Mouse (Mus musculus): ENCODE data around the gene Hcar2.

Hcar2 gene

GRCm38 (mm10) chr5:123862374-123863350 is 2.6 kb downstream of the Hcar2 start:
- DNase-seq (ENCODE audit: low spot score), result no peak

- DNase-seq (ENCODE audit: low spot score), result no peak
These were observed 6.5 kb downstream of the Hcar2 start for GRCm38 (mm10) chr5:123858798-123859197.

GRCm38 (mm10) chr5:123854511-123854910 is 10.8 kb downstream of the Hcar2 start:
- no peak for DNase-seq (ENCODE audit: low spot score)

GRCm38 (mm10) chr5:123853877-123854504 is 11.3 kb downstream of the Hcar2 start:
- no peak for DNase-seq (ENCODE audit: low spot score)

GRCm38 (mm10) chr5:123851398-123851797 is 13.9 kb downstream of the Hcar2 start:
- DNase-seq (ENCODE audit: low spot score), result no peak

- DNase-seq (ENCODE audit: low spot score), result no peak
These were observed 21.0 kb downstream of the Hcar2 start for GRCm38 (mm10) chr5:123844316-123844715.

GRCm38 (mm10) chr5:123843816-123844215 is 21.5 kb downstream of the Hcar2 start:
- no peak for DNase-seq (ENCODE audit: low spot score)

GRCm38 (mm10) chr5:123842935-123843282 is 22.4 kb downstream of the Hcar2 start:
- no peak for DNase-seq (ENCODE audit: low spot score)

GRCm38 (mm10) chr5:123842221-123842934 is 22.9 kb downstream of the Hcar2 start:
- DNase-seq (ENCODE audit: low spot score), result no peak

GRCm38 (mm10) chr5:123837371-123837770 is 27.9 kb downstream of the Hcar2 start:
- DNase-seq (ENCODE audit: low spot score), result no peak

GRCm38 (mm10) chr5:123834836-123835235 is 30.5 kb downstream of the Hcar2 start:
- no peak for DNase-seq (ENCODE audit: low spot score)

- no peak for DNase-seq (ENCODE audit: low spot score)
These were observed 33.0 kb downstream of the Hcar2 start for GRCm38 (mm10) chr5:123832309-123832708.

GRCm38 (mm10) chr5:123827659-123828091 is 37.6 kb downstream of the Hcar2 start:
- DNase-seq (ENCODE audit: low spot score), result peak; percentile 63

- DNase-seq (ENCODE audit: low spot score), result no peak
These were observed 42.6 kb downstream of the Hcar2 start for GRCm38 (mm10) chr5:123822706-123823105.

GRCm38 (mm10) chr5:123821264-123821571 is 44.1 kb downstream of the Hcar2 start:
- DNase-seq (ENCODE audit: low spot score), result no peak

- no peak for DNase-seq (ENCODE audit: low spot score)
These were observed 44.6 kb downstream of the Hcar2 start for GRCm38 (mm10) chr5:123820501-123821263.

GRCm38 (mm10) chr5:123818941-123819577 is 46.2 kb downstream of the Hcar2 start:
- DNase-seq (ENCODE audit: low spot score), result peak; percentile 60

GRCm38 (mm10) chr5:123816891-123817290 is 48.4 kb downstream of the Hcar2 start:
- DNase-seq (ENCODE audit: low spot score), result no peak

Data from layer of hippocampus, adult 11-12 months (tissue).